23 mouse cellular contexts compared by ENCODE assay signal in genomic region chr4:84740816-84741215, GRCm38 (mm10).
A peak's percentile ranks its signal among the peaks of the same experiment; 100 is the strongest.
DNase-seq lines count a peak whose midpoint lies in the region; ATAC-seq and TF ChIP-seq lines count a peak whose summit lies in the region.
"Had no signal": no experiment of that assay in that cellular context is flagged by ENCODE, and none has a peak within 500 bp of the region (broad histone marks: within the 10 kb centered on the region; RNA-seq: fewer than 3 reads in every experiment).

No protein-coding gene starts in this region.

- intact Hi-C loops in left cerebral cortex, postnatal 36 days (cut with DNase I): no loop called here

- H3K27ac ChIP-seq in limb, embryonic 10.5 days: 0 out of 2 replicates have a peak overlapping the region, but pooled peaks have one; percentile 23
- H3K27ac ChIP-seq in forebrain, postnatal 0 days (ENCODE audit: low read depth, low read length): no peak overlapping the region
- H3K27ac ChIP-seq: forebrain, embryonic 10.5 days; forebrain, embryonic 13.5 days; gastrocnemius, adult 2 months; hindbrain, embryonic 12.5 days; hindbrain, embryonic 15.5 days; intestine, embryonic 15.5 days had no signal

- DNase-seq in 3T3-L1 (ENCODE audit: low read depth, low spot score) (peak; percentile 69), NIH3T3 (ENCODE audit: low read depth) (peak; percentile 68)
- DNase-seq in limb, embryonic 10.5 days (ENCODE audit: low spot score): no peak
- DNase-seq in left cerebral cortex, postnatal 36 days (ENCODE audit: low spot score in 2 of 2): no peak
- DNase-seq in spleen, adult 18-20 months: no peak
- no peak for DNase-seq in forebrain, postnatal 0 days
- DNase-seq: adrenal gland, postnatal 10 days; cerebellum, adult 11 months; cerebellum, adult 2 months; cerebellum, adult 9-11 months; cerebellum, postnatal 25 days; gastrocnemius, adult 2 months; gastrocnemius, postnatal 14 days; heart, adult 11 months had no signal

- no peak for ATAC-seq in forebrain, postnatal 0 days
- ATAC-seq: forebrain, embryonic 13.5 days; forebrain, embryonic 16.5 days; intestine, embryonic 15.5 days had no signal

- no peak overlapping the region for H3ac ChIP-seq in myocyte (ENCODE audit: control insufficient read depth, insufficient read length)

- no peak overlapping the region for H3K4me3 ChIP-seq in limb, embryonic 10.5 days
- H3K4me3 ChIP-seq in myocyte: peak overlapping the region; percentile 1
- no peak overlapping the region for H3K4me3 ChIP-seq in forebrain, postnatal 0 days (ENCODE audit: low read depth, low read length)
- H3K4me3 ChIP-seq: forebrain, embryonic 10.5 days; forebrain, embryonic 13.5 days; gastrocnemius, adult 2 months; hindbrain, embryonic 12.5 days; hindbrain, embryonic 15.5 days; intestine, embryonic 15.5 days had no signal

- H3K36me3 ChIP-seq in limb, embryonic 10.5 days: no peaks in the 10 kb centered on the region
- H3K36me3 ChIP-seq in myocyte (ENCODE audit: control insufficient read depth, insufficient read depth): no peaks in the 10 kb centered on the region
- no peaks in the 10 kb centered on the region for H3K36me3 ChIP-seq in forebrain, postnatal 0 days (ENCODE audit: insufficient read depth)
- H3K36me3 ChIP-seq: forebrain, embryonic 10.5 days; hindbrain, embryonic 12.5 days; hindbrain, embryonic 15.5 days; intestine, embryonic 15.5 days had no signal

- H3K79me2 ChIP-seq in myocyte (ENCODE audit: control insufficient read depth, insufficient read depth): no peaks in the 10 kb centered on the region

- no peak overlapping the region for H3K9ac ChIP-seq in forebrain, postnatal 0 days
- H3K9ac ChIP-seq: forebrain, embryonic 13.5 days; hindbrain, embryonic 12.5 days; hindbrain, embryonic 15.5 days; intestine, embryonic 15.5 days had no signal

- H3K4me1 ChIP-seq in limb, embryonic 10.5 days: peaks cover 22% of the 10 kb centered on the region
- H3K4me1 ChIP-seq in forebrain, postnatal 0 days (ENCODE audit: insufficient read depth): no peaks in the 10 kb centered on the region
- H3K4me1 ChIP-seq: forebrain, embryonic 13.5 days; hindbrain, embryonic 12.5 days; hindbrain, embryonic 15.5 days; intestine, embryonic 15.5 days had no signal

- no peak for TF ChIP-seq POLR2A in myocyte (IDR thresholded peaks at IDR 0.05; ENCODE audit: insufficient read length, low read depth)

- H3K27me3 ChIP-seq in limb, embryonic 10.5 days (ENCODE audit: low read depth, poor library complexity, severe bottlenecking): 0 out of 2 replicates have a peak, but pooled peaks cover 3% of the 10 kb centered on the region
- H3K27me3 ChIP-seq in myocyte (ENCODE audit: control insufficient read depth, insufficient read depth, insufficient read length): no peaks in the 10 kb centered on the region
- no peaks in the 10 kb centered on the region for H3K27me3 ChIP-seq in forebrain, postnatal 0 days (ENCODE audit: insufficient read depth, low read length)
- H3K27me3 ChIP-seq: forebrain, embryonic 13.5 days; hindbrain, embryonic 12.5 days; hindbrain, embryonic 15.5 days; intestine, embryonic 15.5 days; Patski had no signal

- no peak for TF ChIP-seq CTCF in forebrain, postnatal 0 days (IDR thresholded peaks at IDR 0.05; ENCODE audit: low read depth)

- peak overlapping the region; percentile 73 for H3K4me2 ChIP-seq in myocyte (ENCODE audit: low read depth)
- H3K4me2 ChIP-seq in forebrain, postnatal 0 days (ENCODE audit: low read depth): no peak overlapping the region
- H3K4me2 ChIP-seq: forebrain, embryonic 13.5 days; heart, embryonic 11.5 days; hindbrain, embryonic 12.5 days; hindbrain, embryonic 15.5 days; intestine, embryonic 15.5 days had no signal

- no peaks in the 10 kb centered on the region for H3K9me3 ChIP-seq in limb, embryonic 10.5 days (replicated peaks)
- H3K9me3 ChIP-seq in forebrain, postnatal 0 days (ENCODE audit: low read length): no peaks in the 10 kb centered on the region
- H3K9me3 ChIP-seq: forebrain, embryonic 10.5 days; forebrain, embryonic 13.5 days; hindbrain, embryonic 12.5 days; hindbrain, embryonic 15.5 days; intestine, embryonic 15.5 days had no signal

- 74% methylated on average over 3 of the region's 3 CpGs for WGBS in limb, embryonic 10.5 days
- WGBS in forebrain, postnatal 0 days: 76% methylated on average over 3 of the region's 3 CpGs

TF ChIP-seq in myocyte, 11 proteins besides CTCF, POLR2A, EP300 and RAD21:
- no peak for TF ChIP-seq MAX (IDR thresholded peaks at IDR 0.05; ENCODE audit: low read depth)
- no peak for TF ChIP-seq CEBPB (IDR thresholded peaks at IDR 0.05; ENCODE audit: insufficient read depth, poor library complexity, severe bottlenecking)
- TF ChIP-seq POLR2AphosphoS2 (IDR thresholded peaks at IDR 0.05; ENCODE audit: insufficient read length, low read depth): no peak
- no peak for TF ChIP-seq TCF12 (IDR thresholded peaks at IDR 0.05; ENCODE audit: insufficient read depth, poor library complexity, severe bottlenecking)
- TF ChIP-seq TCF3 (IDR thresholded peaks at IDR 0.05; ENCODE audit: insufficient read length, low read depth): no peak
- TF ChIP-seq MYOG (IDR thresholded peaks at IDR 0.05; ENCODE audit: control insufficient read depth in 1 of 3, insufficient read depth in 1 of 3, insufficient read length in 2 of 3, low read depth in 2 of 3): no peak
- no peak for TF ChIP-seq E2F4 (IDR thresholded peaks at IDR 0.05; ENCODE audit: insufficient read depth)
- TF ChIP-seq USF1 (IDR thresholded peaks at IDR 0.05; ENCODE audit: low read depth): no peak
- TF ChIP-seq REST (IDR thresholded peaks at IDR 0.05; ENCODE audit: insufficient read depth, insufficient read length): no peak
TF ChIP-seq in myocyte: peak in this region for 0.

Comparison
In these comparisons a context has a peak if more than half of its experiments do, and no peak if none do; other contexts are left out.
1. DNase-seq: peak in 3T3-L1 (single experiment) and NIH3T3 (single experiment); none in limb, embryonic 10.5 days (single experiment), left cerebral cortex, postnatal 36 days (0 of 2), spleen, adult 18-20 months (0 of 2) and forebrain, postnatal 0 days (single experiment).